Mouse (Mus musculus) limb, embryonic 14.5 days (tissue): Measurements from ENCODE around the gene Zfp553. TPM values are rescaled to one million over a fixed set of nuclear protein-coding genes. Genes with fewer than 3 reads are reported as not detected.

ENCODE experiments used
- ATAC-seq: fragments of 200-750 bp; cut with Nextera tagmentation; 2 replicates; pipeline ENCODE4 v1.8.0; 2017; ENCODE audit warnings: low read depth, moderate number of reproducible peaks, moderate TSS enrichment; ENCODE audit not compliant: low FRiP score
- DNase-seq: peaks from one replicate; pipeline ENCODE4 v3.0.0-alpha.2; 2015; ENCODE audit warnings: low spot score
- H3K27ac ChIP-seq: fragments of 300-500 bp; sonication (generic); replicated peaks from 2 replicates; pipeline ENCODE4 v1.5.1; 2014; ENCODE audit warnings: low read depth, mild to moderate bottlenecking, low read length, moderate library complexity, mixed read lengths
- H3K27me3 ChIP-seq: fragments of 300-500 bp; sonication (generic); 2 replicates; pipeline ENCODE4 v1.6.1; 2014; ENCODE audit warnings: low read length, mixed read lengths; ENCODE audit not compliant: control insufficient read depth, insufficient read depth
- H3K36me3 ChIP-seq: fragments of 300-500 bp; sonication (generic); 2 replicates; pipeline ENCODE4 v1.6.1; 2014; ENCODE audit warnings: mild to moderate bottlenecking, low read length, moderate library complexity, mixed read lengths; ENCODE audit not compliant: control insufficient read depth, insufficient read depth
- H3K4me1 ChIP-seq: fragments of 300-500 bp; sonication (generic); 2 replicates; pipeline ENCODE4 v1.6.1; 2014; ENCODE audit warnings: antibody characterized with exemption, low read length, mixed read lengths; ENCODE audit not compliant: control insufficient read depth, insufficient read depth
- H3K4me2 ChIP-seq: fragments of 300-500 bp; sonication (generic); replicated peaks from 2 replicates; pipeline ENCODE4 v1.6.1; 2014; ENCODE audit warnings: low read depth, mild to moderate bottlenecking, low read length, moderate library complexity; ENCODE audit not compliant: severe bottlenecking
- H3K4me3 ChIP-seq: fragments of 300-500 bp; sonication (generic); replicated peaks from 2 replicates; pipeline ENCODE4 v1.5.1; 2014; ENCODE audit warnings: low read length
- H3K9ac ChIP-seq: fragments of 300-500 bp; sonication (generic); 2 replicates; pipeline ENCODE4 v1.6.1; 2014; ENCODE audit warnings: mild to moderate bottlenecking, low read depth, low read length, moderate library complexity; ENCODE audit not compliant: severe bottlenecking
- H3K9me3 ChIP-seq: fragments of 300-500 bp; sonication (generic); 2 replicates; pipeline ENCODE4 v1.6.1; 2016; ENCODE audit warnings: low read length; ENCODE audit not compliant: control insufficient read depth
- POLR2A ChIP-seq: fragments of 200-500 bp; IDR thresholded peaks from 2 replicates; pipeline ENCODE4 v1.8.0; 2012; ENCODE audit warnings: inconsistent platforms, mild to moderate bottlenecking, moderate library complexity, borderline replicate concordance; ENCODE audit not compliant: insufficient read depth, insufficient read length; ENCODE audit errors: extremely low read depth
- WGBS: fragments of 180-500 bp; shearing (Covaris S2); extraction: QIAGEN DNeasy Blood & Tissue Kit; methylation state at CpG from one replicate; pipeline ENCODE4 v1.1.7; 2014; 5-methylcytosine and 5-hydroxymethylcytosine counted together
- polyA plus RNA-seq, 2 experiments: library from polyadenylated mRNA; depleted of rRNA in 1 of 2; stranded (reverse) in 1 of 2; unstranded in 1 of 2; fragments of >200 nt; fragmentation: Nextera tagmentation in 1 of 2; extraction: Ambion mirVana in 1 of 2; gene quantifications; 2 replicates each; pipeline versions ENCODE4 v1.2.1 to v1.2.3; 2012 to 2014

The Zfp553 gene
- polyA plus RNA-seq, 2 experiments = 19.4 to 22.5 TPM

DNA sequence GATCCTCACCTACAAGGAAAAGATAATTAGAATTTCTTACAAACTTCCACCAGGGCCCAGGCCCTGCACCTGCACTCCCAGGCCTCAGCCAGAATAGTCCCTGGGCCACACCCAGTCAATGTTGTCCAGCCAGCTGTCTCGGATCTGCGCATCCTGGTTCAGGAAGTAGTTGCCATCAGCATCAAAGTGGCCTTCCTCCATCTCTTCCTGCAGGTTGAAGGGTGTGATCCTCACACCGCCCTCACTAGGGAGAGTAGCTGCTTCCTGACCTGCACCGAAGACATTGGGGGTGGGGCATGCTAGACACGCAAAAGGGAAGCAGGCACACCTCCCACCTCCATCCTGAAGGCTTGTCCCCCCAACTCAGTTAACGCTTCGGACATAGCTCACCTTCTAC, 38.2 kb upstream of the Zfp553 start:
- peak overlapping the region; percentile 59 for H3K4me3 ChIP-seq
- DNase-seq (no peak), ATAC-seq (no peak)
- WGBS = 75% methylated on average over 7 of the region's 7 CpGs
- H3K9ac ChIP-seq = peak overlapping the region; percentile 65
- H3K27ac ChIP-seq = no peak overlapping the region
- peaks cover 67% of the 10 kb centered on the region for H3K36me3 ChIP-seq
- peak overlapping the region; percentile 61 for H3K4me2 ChIP-seq
- peaks cover 14% of the 10 kb centered on the region; the same call in 1 of the 2 replicates for H3K4me1 ChIP-seq
- no peaks in the 10 kb centered on the region for H3K9me3 ChIP-seq
- H3K27me3 ChIP-seq = no peaks in the 10 kb centered on the region
- no peak for TF ChIP-seq POLR2A

DNA sequence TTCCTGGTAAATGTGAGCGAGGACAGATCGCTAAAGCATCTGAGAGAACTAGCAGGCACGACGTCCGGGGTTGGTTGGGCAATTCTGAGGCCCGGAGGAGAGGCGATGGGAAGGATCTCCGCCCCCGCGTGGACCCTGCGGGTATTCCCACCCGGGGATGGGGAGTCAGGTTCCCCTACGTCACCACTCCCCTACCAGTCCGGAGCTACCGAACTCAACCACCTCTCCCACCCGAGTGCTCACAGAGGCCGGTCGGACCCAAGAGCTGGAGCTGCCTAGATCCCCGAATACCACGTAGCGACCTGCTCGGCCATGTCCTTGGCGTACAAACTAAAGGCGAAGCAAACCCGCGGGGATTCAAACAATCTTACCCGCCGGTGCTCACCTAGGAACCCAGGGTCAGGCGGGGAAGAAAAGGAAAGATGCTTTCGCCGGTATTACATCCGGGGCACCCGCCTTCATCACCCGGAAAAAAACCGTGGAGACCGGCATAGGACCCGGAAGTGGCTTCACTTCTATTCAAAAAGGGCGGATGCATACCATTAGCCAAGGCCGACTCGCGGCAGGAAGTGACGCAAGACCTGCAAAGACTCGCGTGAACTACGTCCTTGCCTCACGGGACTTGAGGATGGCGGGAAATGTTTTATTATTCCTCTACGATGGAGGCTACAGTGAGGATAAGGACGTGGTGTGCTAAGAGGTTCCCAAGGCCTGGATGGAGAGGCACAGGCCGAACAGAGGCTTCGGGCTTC, 37.1 kb upstream of the Zfp553 start, which contains the start of gene Cd2bp2:
Cd2bp2 (minus strand) TSS at position 507 of the 752 bp plus-strand sequence.
- peak within 1 kb of the TSS; percentile 59 for H3K4me3 ChIP-seq
- peaks cover 78% of the 10 kb centered on the region for H3K36me3 ChIP-seq
- WGBS = under 1% methylated on average over 44 of the region's 51 CpGs
- H3K4me2 ChIP-seq = peak within 1 kb of the TSS; percentile 74
- H3K9ac ChIP-seq = peak within 1 kb of the TSS; percentile 67
- ATAC-seq (peak; percentile 96), DNase-seq (peak; percentile 99)
- H3K4me1 ChIP-seq = peaks cover 14% of the 10 kb centered on the region; the same call in 1 of the 2 replicates
- peak within 1 kb of the TSS; percentile 85 for H3K27ac ChIP-seq
- no peaks in the 10 kb centered on the region for H3K27me3 ChIP-seq
- no peaks in the 10 kb centered on the region for H3K9me3 ChIP-seq
- 0 out of 2 replicates have a peak, but pooled peaks have one; percentile 62 for TF ChIP-seq POLR2A

DNA sequence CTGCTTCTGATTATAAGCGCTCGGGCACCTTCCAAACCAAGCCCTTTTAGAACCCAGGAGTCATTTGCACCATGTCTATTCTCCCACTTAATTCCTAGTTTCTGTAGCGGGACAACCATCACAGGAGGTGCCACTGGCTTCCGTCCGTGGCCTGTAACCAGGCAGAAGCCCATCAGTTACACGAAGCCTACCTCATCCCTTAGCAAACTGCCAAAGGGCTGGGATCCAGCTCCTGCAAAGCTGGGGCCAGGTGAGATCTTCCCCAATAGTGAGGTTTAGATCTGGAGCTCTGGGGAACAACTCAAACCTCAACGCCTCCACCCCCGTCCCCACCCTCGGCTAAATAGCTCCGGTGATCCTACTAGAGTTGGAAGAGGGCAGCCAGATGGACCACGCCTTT, 36.4 kb upstream of the Zfp553 start:
- Histone ChIP-seq H3K9me3 (no peaks in the 10 kb centered on the region), H3K4me3 (peak overlapping the region; percentile 59), H3K27ac (peak overlapping the region; percentile 85), H3K36me3 (peaks cover 81% of the 10 kb centered on the region), H3K4me2 (peak overlapping the region; percentile 74), H3K9ac (peak overlapping the region; percentile 67), H3K27me3 (no peaks in the 10 kb centered on the region), H3K4me1 (peaks cover 14% of the 10 kb centered on the region; the same call in 1 of the 2 replicates)
- TF ChIP-seq POLR2A = no peak
- 55% methylated on average over 11 of the region's 11 CpGs for WGBS
- DNase-seq (no peak), ATAC-seq (no peak)

DNA sequence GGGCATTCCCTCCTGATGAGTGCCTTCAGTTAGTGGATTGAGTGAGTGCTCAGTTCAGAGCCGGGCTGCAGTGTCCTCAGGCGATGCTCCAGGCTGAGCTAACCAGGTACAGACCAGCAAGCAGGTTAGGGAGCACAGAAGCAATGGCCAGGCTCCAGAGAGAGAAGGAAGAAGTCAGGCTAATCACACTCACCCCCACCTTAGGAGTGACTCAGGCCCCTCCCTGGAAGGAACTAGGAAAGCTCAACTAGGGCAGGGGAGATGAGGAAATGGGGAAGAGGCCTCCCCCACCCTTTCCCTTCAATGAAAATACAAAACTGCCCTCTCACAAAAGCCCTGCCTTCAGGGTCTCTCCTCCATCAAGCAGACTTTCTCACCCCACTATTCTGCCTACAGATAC, 26.3 kb upstream of the Zfp553 start:
- H3K9me3 ChIP-seq = no peaks in the 10 kb centered on the region
- no peak for DNase-seq
- H3K36me3 ChIP-seq = peaks cover 25% of the 10 kb centered on the region
- no peak overlapping the region for H3K27ac ChIP-seq
- peaks cover 21% of the 10 kb centered on the region for H3K4me1 ChIP-seq
- peak overlapping the region; percentile 94 for H3K4me3 ChIP-seq
- 49% methylated on average over 2 of the region's 2 CpGs for WGBS
- no peak for ATAC-seq
- H3K4me2 ChIP-seq = peak overlapping the region; percentile 65
- H3K9ac ChIP-seq = peak overlapping the region; percentile 89
- H3K27me3 ChIP-seq = no peaks in the 10 kb centered on the region
- TF ChIP-seq POLR2A = no peak

DNA sequence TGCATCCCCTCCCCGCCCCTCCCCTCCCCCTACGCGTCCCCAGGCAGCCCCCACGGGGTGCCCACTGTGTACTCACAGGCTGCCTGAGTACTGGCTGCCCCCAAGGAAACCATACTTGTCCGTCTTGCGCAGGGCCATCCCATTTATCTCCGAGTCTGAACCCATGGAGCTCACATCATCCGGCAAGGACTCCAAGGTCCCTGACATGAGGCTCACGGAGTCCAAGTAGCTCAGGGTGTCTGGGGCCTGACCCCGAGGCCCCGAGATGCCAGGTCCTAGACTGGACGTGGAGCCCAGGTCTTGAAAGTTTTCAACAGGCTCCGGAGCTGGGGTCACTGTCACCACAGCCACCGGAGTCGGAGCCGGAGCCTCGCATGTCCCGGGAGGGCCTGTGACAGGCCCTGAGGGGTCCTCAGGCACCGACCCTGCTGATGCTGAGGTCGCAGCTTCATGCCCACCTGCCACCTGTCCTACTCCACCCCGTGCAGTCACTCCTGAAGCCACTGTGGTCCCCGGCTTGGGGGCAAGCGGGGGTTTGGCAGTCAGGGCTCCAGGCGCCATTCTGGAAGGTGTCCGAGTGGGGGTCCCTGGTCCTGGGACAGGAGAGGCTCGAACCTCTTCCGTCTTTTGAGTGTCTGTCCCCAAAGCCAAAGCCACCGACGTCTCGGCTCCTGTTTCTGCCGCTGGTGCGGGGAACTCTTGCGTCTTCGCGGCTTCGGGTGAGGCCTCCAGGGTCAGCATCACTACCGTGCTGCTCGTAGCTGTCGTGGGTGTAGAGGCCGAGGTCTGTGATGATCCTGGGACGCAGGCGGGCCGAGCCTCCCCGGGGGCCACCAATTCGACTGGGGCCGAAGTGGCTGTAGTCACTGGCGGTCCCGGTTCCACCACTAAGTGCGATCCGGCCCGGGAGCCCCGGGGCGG, 25.2 kb upstream of the Zfp553 start:
- no peak for DNase-seq
- Histone ChIP-seq H3K4me2 (peak overlapping the region; percentile 65), H3K27me3 (no peaks in the 10 kb centered on the region), H3K4me3 (peak overlapping the region; percentile 94), H3K4me1 (peaks cover 21% of the 10 kb centered on the region), H3K36me3 (peaks cover 18% of the 10 kb centered on the region), H3K9ac (peak overlapping the region; percentile 89), H3K27ac (peak overlapping the region; percentile 80), H3K9me3 (no peaks in the 10 kb centered on the region)
- ATAC-seq = no peak
- WGBS = under 1% methylated on average over 45 of the region's 53 CpGs
- no peak for TF ChIP-seq POLR2A
